Mouse (Mus musculus) hindbrain, embryonic 14.5 days (tissue): ENCODE data around the gene 2310039H08Rik. TPM values are rescaled to one million over a fixed set of nuclear protein-coding genes. Genes with fewer than 3 reads are reported as not detected.

Experiments
- ATAC-seq: fragments of 200-750 bp; cut with Nextera tagmentation; 2 replicates; pipeline ENCODE4 v1.8.0; 2017; ENCODE audit warnings: moderate number of reproducible peaks, mild to moderate bottlenecking, moderate TSS enrichment, moderate library complexity; ENCODE audit not compliant: low FRiP score
- DNase-seq: peaks from one replicate; pipeline ENCODE4 v3.0.0-alpha.2; 2015; ENCODE audit warnings: low spot score
- H3K27ac ChIP-seq: fragments of 300-500 bp; sonication (generic); 2 replicates; pipeline ENCODE4 v1.5.1; 2014; ENCODE audit warnings: mild to moderate bottlenecking, moderate library complexity
- H3K27me3 ChIP-seq: fragments of 300-500 bp; sonication (generic); 2 replicates; pipeline ENCODE4 v1.6.1; 2014; ENCODE audit warnings: mild to moderate bottlenecking, low read length, mixed read lengths; ENCODE audit not compliant: control insufficient read depth, insufficient read depth
- H3K36me3 ChIP-seq: fragments of 300-500 bp; sonication (generic); replicated peaks from 2 replicates; pipeline ENCODE4 v1.6.1; 2014; ENCODE audit not compliant: control insufficient read depth, insufficient read depth
- H3K4me1 ChIP-seq: fragments of 300-500 bp; sonication (generic); replicated peaks from 2 replicates; pipeline ENCODE4 v1.6.1; 2014; ENCODE audit warnings: antibody characterized with exemption, low read length, mixed read lengths; ENCODE audit not compliant: control insufficient read depth, insufficient read depth
- H3K4me2 ChIP-seq: fragments of 300-500 bp; sonication (generic); replicated peaks from 2 replicates; pipeline ENCODE4 v1.6.1; 2014; ENCODE audit warnings: mild to moderate bottlenecking, moderate library complexity
- H3K4me3 ChIP-seq: fragments of 300-500 bp; sonication (generic); replicated peaks from 2 replicates; pipeline ENCODE4 v1.5.1; 2014; ENCODE audit warnings: mild to moderate bottlenecking, low read length
- H3K9ac ChIP-seq: fragments of 300-500 bp; sonication (generic); 2 replicates; pipeline ENCODE4 v1.6.1; 2014
- H3K9me3 ChIP-seq: fragments of 300-500 bp; sonication (generic); 2 replicates; pipeline ENCODE4 v1.6.1; 2016; ENCODE audit warnings: low read length; ENCODE audit not compliant: control insufficient read depth
- WGBS: fragments of 180-500 bp; shearing (Covaris S2); extraction: QIAGEN DNeasy Blood & Tissue Kit; methylation state at CpG from one replicate; pipeline ENCODE4 v1.1.7; 2014; 5-methylcytosine and 5-hydroxymethylcytosine counted together
- polyA plus RNA-seq: library from polyadenylated mRNA; unstranded; fragments of >200 nt; fragmentation: Nextera tagmentation; extraction: Ambion mirVana; gene quantifications from 2 replicates; pipeline ENCODE4 v1.2.1, GENCODE M21; 2014

Gene 2310039H08Rik
- polyA plus RNA-seq, 1 experiment from 2014 or later: 68.5 TPM

DNA sequence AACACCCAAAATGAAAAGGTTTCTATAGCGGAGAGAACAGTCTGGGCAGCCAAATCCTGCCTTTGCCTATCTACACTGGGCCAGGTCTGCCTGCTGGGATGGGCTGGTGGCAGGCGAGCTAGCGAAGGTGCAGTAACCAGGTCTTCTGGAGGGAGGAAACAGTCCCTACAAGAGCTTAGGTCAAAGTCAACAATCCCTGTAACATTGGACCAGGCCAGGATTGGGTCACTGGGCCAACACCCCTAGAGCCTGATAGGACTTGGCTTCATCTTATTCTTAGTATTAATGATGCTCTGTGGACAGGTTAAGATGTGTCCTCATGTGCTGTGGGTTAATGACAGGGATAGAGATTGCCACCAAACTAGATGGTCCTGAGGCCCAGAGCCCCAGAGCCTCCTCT lies 38.4 kb upstream of the 2310039H08Rik start:
- Histone ChIP-seq H3K27me3 (0 out of 2 replicates have a peak, but pooled peaks cover 5% of the 10 kb centered on the region), H3K36me3 (peaks cover 21% of the 10 kb centered on the region; the same call in 1 of the 2 replicates), H3K9me3 (no peaks in the 10 kb centered on the region), H3K4me2 (no peak overlapping the region), H3K9ac (no peak overlapping the region), H3K27ac (no peak overlapping the region), H3K4me3 (no peak overlapping the region), H3K4me1 (no peaks in the 10 kb centered on the region)
- DNase-seq (no peak), ATAC-seq (no peak)
- WGBS: 94% methylated on average over 3 of the region's 3 CpGs

DNA sequence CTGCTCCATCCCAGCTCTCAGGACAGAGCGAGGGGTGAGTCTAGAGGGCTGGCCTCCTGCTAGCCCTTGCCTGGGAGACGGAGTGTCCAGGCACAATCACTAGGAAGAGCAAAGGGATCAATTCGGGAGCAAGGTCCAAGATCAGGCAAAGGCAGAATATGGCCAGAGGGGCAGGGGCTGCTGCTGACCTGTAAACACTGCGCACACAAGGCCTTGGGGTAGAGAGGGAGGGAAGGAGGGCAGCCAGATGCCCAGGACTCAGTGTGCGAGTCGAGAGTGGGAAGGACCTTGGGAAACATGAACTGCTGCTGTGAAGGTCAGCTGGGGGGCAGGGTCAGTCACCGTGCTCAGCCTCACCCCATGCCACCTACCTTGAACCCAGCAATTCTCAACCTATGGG lies 37.1 kb upstream of the 2310039H08Rik start:
- Histone ChIP-seq H3K4me2 (no peak overlapping the region), H3K9ac (no peak overlapping the region), H3K4me3 (no peak overlapping the region), H3K27me3 (no peaks in the 10 kb centered on the region), H3K9me3 (no peaks in the 10 kb centered on the region), H3K36me3 (peaks cover 21% of the 10 kb centered on the region; the same call in 1 of the 2 replicates), H3K27ac (no peak overlapping the region), H3K4me1 (no peaks in the 10 kb centered on the region)
- no peak for DNase-seq
- 92% methylated on average over 7 of the region's 7 CpGs for WGBS
- ATAC-seq: no peak

- H3K4me2 ChIP-seq: no peak overlapping the region
- no peak for ATAC-seq
- H3K27me3 ChIP-seq: no peaks in the 10 kb centered on the region
- H3K27ac ChIP-seq: no peak overlapping the region
- H3K9ac ChIP-seq: no peak overlapping the region
- H3K9me3 ChIP-seq: no peaks in the 10 kb centered on the region
- no peaks in the 10 kb centered on the region for H3K4me1 ChIP-seq
- no peak overlapping the region for H3K4me3 ChIP-seq
- 60% methylated on average over 10 of the region's 10 CpGs for WGBS
- DNase-seq: no peak
- peaks cover 23% of the 10 kb centered on the region; the same call in 1 of the 2 replicates for H3K36me3 ChIP-seq
Observed at GRCm38 (mm10) chr17:46736160-46736559, 36.3 kb upstream of the 2310039H08Rik start.

DNA sequence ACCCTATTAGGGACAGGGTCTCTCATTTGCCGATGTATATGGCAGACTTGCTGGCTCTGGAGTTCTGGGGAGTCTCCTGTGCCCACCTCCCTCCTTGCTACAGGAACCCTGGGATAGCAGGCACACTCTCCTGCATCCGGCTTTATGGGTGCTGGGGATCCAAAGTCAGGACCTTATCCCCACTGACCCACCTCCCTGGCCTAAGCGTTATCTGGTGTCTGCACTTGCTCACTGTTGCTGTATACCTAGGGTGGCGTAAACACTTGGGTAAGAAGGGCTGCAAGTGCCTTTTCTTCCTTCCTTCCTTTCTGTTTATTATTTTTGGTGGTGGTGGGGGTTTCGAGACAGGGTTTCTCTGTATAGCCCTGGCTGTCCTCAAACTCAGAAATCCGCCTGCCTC lies 31.1 kb upstream of the 2310039H08Rik start:
- ATAC-seq: no peak
- Histone ChIP-seq H3K4me3 (no peak overlapping the region), H3K9ac (no peak overlapping the region), H3K4me2 (no peak overlapping the region), H3K27me3 (no peaks in the 10 kb centered on the region), H3K27ac (no peak overlapping the region), H3K36me3 (peaks cover 42% of the 10 kb centered on the region), H3K9me3 (no peaks in the 10 kb centered on the region), H3K4me1 (no peaks in the 10 kb centered on the region)
- DNase-seq: no peak
- WGBS: 96% methylated on average over 6 of the region's 6 CpGs

- DNase-seq (no peak), ATAC-seq (no peak)
- Histone ChIP-seq H3K36me3 (peaks cover 49% of the 10 kb centered on the region), H3K27me3 (no peaks in the 10 kb centered on the region), H3K4me2 (no peak overlapping the region), H3K9me3 (no peaks in the 10 kb centered on the region), H3K4me3 (no peak overlapping the region), H3K4me1 (no peaks in the 10 kb centered on the region), H3K27ac (no peak overlapping the region), H3K9ac (no peak overlapping the region)
- 92% methylated on average over 9 of the region's 9 CpGs for WGBS
Observed at GRCm38 (mm10) chr17:46742986-46743385, 29.4 kb upstream of the 2310039H08Rik start.

- Histone ChIP-seq H3K36me3 (peaks cover 49% of the 10 kb centered on the region), H3K27me3 (no peaks in the 10 kb centered on the region), H3K4me2 (no peak overlapping the region), H3K27ac (no peak overlapping the region), H3K9ac (no peak overlapping the region), H3K4me1 (peaks cover 1% of the 10 kb centered on the region; the same call in 1 of the 2 replicates), H3K4me3 (no peak overlapping the region), H3K9me3 (no peaks in the 10 kb centered on the region)
- DNase-seq (no peak), ATAC-seq (no peak)
- WGBS: 93% methylated on average over 2 of the region's 2 CpGs
Observed at GRCm38 (mm10) chr17:46745506-46745905, 26.9 kb upstream of the 2310039H08Rik start.

GRCm38 (mm10) chr17:46747234-46747633 lies 25.2 kb upstream of the 2310039H08Rik start:
- Histone ChIP-seq H3K9ac (no peak overlapping the region), H3K27ac (no peak overlapping the region), H3K36me3 (peaks cover 44% of the 10 kb centered on the region), H3K27me3 (no peaks in the 10 kb centered on the region), H3K9me3 (no peaks in the 10 kb centered on the region), H3K4me1 (peaks cover 11% of the 10 kb centered on the region), H3K4me3 (no peak overlapping the region), H3K4me2 (no peak overlapping the region)
- 84% methylated on average over 8 of the region's 8 CpGs for WGBS
- DNase-seq (no peak), ATAC-seq (no peak)

GRCm38 (mm10) chr17:46747806-46748205 lies 24.6 kb upstream of the 2310039H08Rik start:
- peaks cover 16% of the 10 kb centered on the region for H3K4me1 ChIP-seq
- H3K4me2 ChIP-seq: no peak overlapping the region
- WGBS: 94% methylated on average over 2 of the region's 2 CpGs
- H3K27ac ChIP-seq: no peak overlapping the region
- H3K36me3 ChIP-seq: peaks cover 39% of the 10 kb centered on the region
- DNase-seq (no peak), ATAC-seq (no peak)
- H3K9ac ChIP-seq: no peak overlapping the region
- no peaks in the 10 kb centered on the region for H3K27me3 ChIP-seq
- no peak overlapping the region for H3K4me3 ChIP-seq
- no peaks in the 10 kb centered on the region for H3K9me3 ChIP-seq

DNA sequence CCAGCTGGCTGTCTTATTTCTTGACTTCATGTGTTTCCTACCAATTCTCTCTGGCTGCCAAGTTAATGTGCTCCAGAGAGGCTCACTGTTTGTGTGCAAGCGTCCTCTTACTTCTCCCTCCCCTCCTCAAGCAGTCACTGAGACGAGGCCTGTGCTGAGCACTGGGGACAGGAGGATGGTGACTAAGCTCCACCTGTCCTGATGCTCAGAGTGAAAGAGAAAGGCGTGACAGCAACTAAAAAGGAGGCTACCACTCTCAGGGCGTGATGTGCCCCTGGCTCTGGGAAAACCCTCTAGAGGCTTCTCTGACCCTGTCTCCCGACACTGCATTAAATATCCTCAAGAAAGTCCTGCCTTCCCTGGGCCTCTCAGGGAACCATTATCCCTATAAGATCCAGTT lies 23.2 kb upstream of the 2310039H08Rik start:
- Histone ChIP-seq H3K4me2 (no peak overlapping the region), H3K36me3 (peaks cover 30% of the 10 kb centered on the region; the same call in 1 of the 2 replicates), H3K9ac (no peak overlapping the region), H3K4me3 (no peak overlapping the region), H3K4me1 (peaks cover 17% of the 10 kb centered on the region), H3K9me3 (no peaks in the 10 kb centered on the region), H3K27ac (no peak overlapping the region), H3K27me3 (no peaks in the 10 kb centered on the region)
- WGBS: 85% methylated on average over 5 of the region's 5 CpGs
- DNase-seq (no peak), ATAC-seq (no peak)

DNA sequence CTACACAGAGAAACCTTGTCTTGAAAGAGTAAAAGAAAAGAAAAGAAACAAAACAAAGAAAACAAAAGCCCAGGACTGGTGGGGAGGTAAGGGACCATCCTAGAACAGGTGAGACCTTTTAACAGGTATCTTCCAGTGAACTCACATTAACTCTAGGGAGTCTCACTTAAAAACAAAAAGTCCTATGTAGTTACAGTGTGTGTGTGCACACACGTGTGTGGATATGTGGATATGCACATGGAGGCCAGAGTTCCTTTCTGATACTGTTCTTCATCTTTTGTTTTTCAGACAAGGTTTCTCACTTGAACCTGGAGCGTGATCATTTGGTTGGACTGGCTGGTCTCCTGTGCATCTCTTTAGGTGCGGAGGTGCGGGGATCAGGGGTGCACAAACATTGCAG lies 21.9 kb upstream of the 2310039H08Rik start:
- 0 out of 2 replicates have a peak overlapping the region, but pooled peaks have one; percentile 81 for H3K27ac ChIP-seq
- ATAC-seq (no peak), DNase-seq (no peak)
- WGBS: 88% methylated on average over 4 of the region's 4 CpGs
- no peaks in the 10 kb centered on the region for H3K27me3 ChIP-seq
- H3K36me3 ChIP-seq: 0 out of 2 replicates have a peak, but pooled peaks cover 20% of the 10 kb centered on the region
- H3K9ac ChIP-seq: peak overlapping the region; percentile 74
- peaks cover 17% of the 10 kb centered on the region for H3K4me1 ChIP-seq
- no peaks in the 10 kb centered on the region for H3K9me3 ChIP-seq
- peak overlapping the region; percentile 75 for H3K4me2 ChIP-seq
- H3K4me3 ChIP-seq: peak overlapping the region; percentile 62
